Mouse (Mus musculus) urinary bladder, postnatal 10 days (tissue): ENCODE results near the gene Cpsf6.

Experiments used
- DNase-seq: peaks from one replicate; pipeline ENCODE4 v3.0.0; 2022; ENCODE audit warnings: low spot score

Gene Cpsf6

GRCm38 (mm10) chr10:117323782-117324181, 56.0 kb downstream of the Cpsf6 start:
- DNase-seq, result no peak

DNA sequence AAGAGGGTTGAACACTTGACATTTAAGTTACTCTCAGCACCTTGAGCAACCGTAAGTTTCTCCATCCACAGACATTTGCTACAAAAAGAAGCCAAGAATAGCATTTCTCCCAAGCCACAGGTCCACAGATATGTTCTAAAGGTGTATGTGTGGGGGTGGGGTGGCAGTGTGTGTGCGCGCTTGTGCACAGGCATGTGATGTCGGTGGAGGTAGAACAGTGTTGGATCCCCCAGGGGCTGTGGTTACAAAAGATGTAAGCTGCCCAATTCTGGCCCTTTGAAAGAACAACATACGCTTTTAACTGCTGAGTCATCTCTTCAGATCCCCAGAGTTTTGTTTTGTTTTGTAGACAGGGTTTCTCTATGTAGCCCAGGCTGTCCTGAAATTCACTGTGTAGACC, 57.2 kb downstream of the Cpsf6 start:
- no peak for DNase-seq

DNA sequence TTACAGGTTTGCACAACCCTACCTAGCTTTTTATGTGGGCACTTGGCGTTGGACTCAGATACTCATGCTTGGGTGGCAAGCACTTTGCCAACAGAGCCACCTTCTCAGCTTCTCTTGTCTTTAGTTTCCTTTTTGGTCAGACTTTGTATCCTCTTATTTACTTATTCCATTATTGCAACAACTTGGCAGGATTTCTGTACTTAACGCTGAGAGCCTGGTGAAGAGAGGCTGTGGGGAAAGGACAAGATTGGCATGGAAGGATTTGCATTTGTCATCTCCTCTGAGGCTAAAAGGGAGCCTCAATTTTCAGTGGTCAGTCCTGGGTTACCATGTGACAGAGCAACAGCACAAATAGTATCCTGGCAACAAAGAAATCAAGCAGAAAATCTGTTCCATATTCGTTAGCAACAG, 59.2 kb downstream of the Cpsf6 start:
- no peak for DNase-seq

DNA sequence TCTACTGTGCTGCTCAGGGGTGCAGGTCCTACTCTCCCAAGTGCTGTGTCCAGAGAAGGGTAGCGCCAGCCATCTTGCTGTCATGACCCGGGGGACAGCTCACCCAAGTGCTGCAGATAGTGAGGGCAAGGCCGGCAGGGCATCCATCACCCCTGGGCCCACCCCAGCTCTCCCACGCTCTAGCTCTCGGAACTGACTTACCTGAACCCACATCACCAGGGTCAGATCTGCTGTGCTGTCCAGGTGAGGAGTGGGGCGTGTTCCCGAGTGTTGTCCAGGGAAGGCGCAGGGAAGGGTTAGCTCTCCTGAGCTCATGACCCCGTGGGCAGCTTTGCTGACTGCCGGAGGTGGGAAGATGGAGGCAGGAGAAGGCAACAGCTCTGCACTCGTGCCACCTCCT, 63.4 kb downstream of the Cpsf6 start:
- no peak for DNase-seq

DNA sequence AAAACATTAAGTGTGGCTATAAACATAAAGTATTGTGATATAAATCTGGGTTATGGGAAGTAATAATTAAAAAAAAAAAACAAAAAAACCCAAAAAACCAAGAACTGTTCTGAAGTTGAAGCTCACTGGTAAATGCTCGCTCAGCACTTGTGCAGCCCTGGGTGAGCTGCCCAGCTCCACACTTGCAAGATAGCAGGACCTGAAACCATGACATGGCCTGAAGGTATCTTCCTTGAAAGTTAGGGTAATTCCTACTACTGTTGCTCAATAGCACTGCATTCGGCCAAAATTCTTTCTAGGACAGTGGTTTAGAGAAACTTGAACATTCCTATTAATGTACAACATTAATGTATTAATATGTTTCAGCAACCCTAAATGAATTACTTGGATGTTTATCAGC, 66.7 kb downstream of the Cpsf6 start:
- DNase-seq, result no peak

DNA sequence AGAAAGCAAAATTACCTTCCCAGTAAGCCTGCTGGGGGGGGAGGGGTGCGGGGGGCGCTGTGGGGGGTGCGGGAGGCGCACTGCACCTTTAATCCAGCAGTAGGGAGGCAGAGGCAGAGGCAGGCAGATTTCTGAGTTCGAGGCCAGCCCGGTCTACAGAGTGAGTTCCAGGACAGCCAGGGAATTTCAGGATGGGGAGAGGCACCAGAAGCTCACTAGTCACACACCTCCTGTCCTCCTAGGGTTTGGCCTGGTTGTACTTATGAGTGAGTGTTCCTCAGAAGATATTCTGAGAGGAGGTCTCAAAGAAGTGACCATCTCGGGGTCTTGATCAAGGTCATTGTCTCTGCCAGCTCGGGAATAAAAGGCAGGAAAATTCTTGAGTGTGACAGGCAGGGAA, 67.6 kb downstream of the Cpsf6 start:
- no peak for DNase-seq

DNA sequence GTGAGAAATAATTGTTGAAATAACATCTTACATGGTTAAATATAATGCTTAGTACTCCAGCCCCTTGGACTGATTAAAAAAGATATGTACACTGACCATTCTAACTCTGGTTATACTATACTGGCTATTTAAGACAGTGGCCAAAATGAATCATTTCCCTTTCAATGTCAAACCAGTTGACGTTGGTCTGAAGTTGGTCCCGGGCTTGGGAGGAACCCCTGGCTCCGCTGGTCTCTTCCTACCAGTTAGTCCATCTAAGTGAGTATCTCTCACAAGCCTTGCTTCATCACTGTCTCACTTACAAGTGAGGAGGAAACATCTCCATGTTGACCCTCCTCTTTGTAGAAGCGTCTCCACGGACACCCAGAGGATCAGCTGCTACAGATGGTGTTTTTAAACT, 75.4 kb downstream of the Cpsf6 start:
- no peak for DNase-seq

- no peak for DNase-seq
Observed at GRCm38 (mm10) chr10:117301688-117302087, 78.1 kb downstream of the Cpsf6 start.

- no peak for DNase-seq
Observed at GRCm38 (mm10) chr10:117299901-117300520, 79.8 kb downstream of the Cpsf6 start.

- no peak for DNase-seq
Observed at GRCm38 (mm10) chr10:117299106-117299505, 80.7 kb downstream of the Cpsf6 start.

GRCm38 (mm10) chr10:117298336-117298735, 81.5 kb downstream of the Cpsf6 start:
- no peak for DNase-seq
